ENCODE assay signal across 10 mouse cellular contexts in the genomic region with DNA sequence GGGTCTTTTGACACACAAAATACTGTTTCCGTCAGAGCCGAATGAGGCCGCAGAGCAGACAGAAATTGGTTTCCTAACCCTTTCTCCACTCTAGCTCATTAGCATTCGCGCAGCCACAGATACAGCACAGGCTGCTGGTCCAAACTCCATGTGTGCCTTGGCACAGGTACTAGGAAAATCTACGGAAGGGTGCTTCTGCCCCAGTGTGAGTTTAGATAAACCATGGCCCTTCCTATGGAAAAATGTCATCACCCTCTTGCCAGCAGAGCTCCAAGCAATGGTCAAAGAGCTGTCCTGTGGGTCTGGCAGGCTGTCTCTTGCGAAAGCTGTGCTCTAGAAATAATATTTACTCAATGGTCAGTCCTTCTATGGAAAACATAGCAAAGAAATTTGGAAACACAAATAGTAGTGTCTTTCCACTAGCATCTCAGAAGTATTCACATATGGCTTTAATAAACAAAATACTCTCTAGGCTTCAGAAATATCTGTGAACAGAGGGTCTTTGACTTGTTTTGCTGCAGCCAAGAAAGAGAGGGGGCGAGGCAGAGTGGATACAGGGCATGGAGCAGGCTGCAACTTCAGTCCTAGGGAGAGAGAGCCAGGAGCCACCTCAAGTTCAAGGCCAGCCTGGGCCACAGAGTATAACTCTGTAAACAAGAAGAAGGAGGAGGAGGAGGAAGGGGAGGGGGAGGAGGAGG. TPM values are rescaled to one million over a fixed set of nuclear protein-coding genes. Genes with fewer than 3 reads are reported as not detected.
DNase-seq lines count a peak whose midpoint lies in the region; ATAC-seq and TF ChIP-seq lines count a peak whose summit lies in the region.
"Had no signal": no experiment of that assay in that cellular context is flagged by ENCODE, and none has a peak within 500 bp of the region (broad histone marks: within the 10 kb centered on the region; RNA-seq: fewer than 3 reads in every experiment).

No protein-coding gene starts in this region.

- ATAC-seq in limb, embryonic 12.5 days (ENCODE audit: insufficient number of reproducible peaks, insufficient read depth, low FRiP score, low TSS enrichment, low read depth): no peak
- ATAC-seq in embryonic facial prominence, embryonic 14.5 days (ENCODE audit: low read depth): peak; percentile 45; the same call in 1 of the 2 replicates
- no peak for ATAC-seq in intestine, postnatal 0 days
- ATAC-seq in liver, postnatal 0 days: peak; percentile 73
- ATAC-seq in forebrain, embryonic 15.5 days (replicated peaks): no peak

- H3K9ac ChIP-seq in limb, embryonic 12.5 days (replicated peaks): no peak overlapping the region
- no peak overlapping the region for H3K9ac ChIP-seq in embryonic facial prominence, embryonic 14.5 days (ENCODE audit: low read depth, low read length)
- H3K9ac ChIP-seq in intestine, postnatal 0 days (ENCODE audit: low read depth, low read length): no peak overlapping the region
- no peak overlapping the region for H3K9ac ChIP-seq in liver, postnatal 0 days (replicated peaks)
- no peak overlapping the region for H3K9ac ChIP-seq in forebrain, embryonic 15.5 days (replicated peaks)

- no peak overlapping the region for H3K4me3 ChIP-seq in limb, embryonic 12.5 days (replicated peaks)
- H3K4me3 ChIP-seq in limb, embryonic 10.5 days: no peak overlapping the region
- no peak overlapping the region for H3K4me3 ChIP-seq in embryonic facial prominence, embryonic 14.5 days (ENCODE audit: low read depth, low read length)
- no peak overlapping the region for H3K4me3 ChIP-seq in intestine, postnatal 0 days (ENCODE audit: low read depth, low read length)
- no peak overlapping the region for H3K4me3 ChIP-seq in liver, postnatal 0 days (ENCODE audit: low read depth, low read length)
- no peak overlapping the region for H3K4me3 ChIP-seq in forebrain, embryonic 15.5 days

- peak; percentile 90 for TF ChIP-seq EP300 in liver, postnatal 0 days (IDR thresholded peaks at IDR 0.05; ENCODE audit: low read depth)

- DNase-seq in limb, embryonic 10.5 days (ENCODE audit: low spot score): no peak
- DNase-seq in embryonic facial prominence, embryonic 14.5 days (ENCODE audit: low spot score): peak; percentile 78
- peak; percentile 81 for DNase-seq in liver, postnatal 0 days
- no peak for DNase-seq in testis, postnatal 14 days (ENCODE audit: low spot score)
- no peak for DNase-seq in thymus, postnatal 10 days (ENCODE audit: low spot score in 2 of 2)
- DNase-seq: cerebellum, adult 11-12 months; spleen, adult 18-20 months had no signal

- H3K4me2 ChIP-seq in limb, embryonic 12.5 days: no peak overlapping the region
- H3K4me2 ChIP-seq in embryonic facial prominence, embryonic 14.5 days (ENCODE audit: low read depth, low read length): no peak overlapping the region
- H3K4me2 ChIP-seq in intestine, postnatal 0 days (replicated peaks; ENCODE audit: low read depth): no peak overlapping the region
- peak overlapping the region; percentile 63; the same call in 1 of the 2 replicates for H3K4me2 ChIP-seq in liver, postnatal 0 days (ENCODE audit: low read depth, low read length)
- no peak overlapping the region for H3K4me2 ChIP-seq in forebrain, embryonic 15.5 days (replicated peaks)

- H3K36me3 ChIP-seq in limb, embryonic 12.5 days: no peaks in the 10 kb centered on the region
- no peaks in the 10 kb centered on the region for H3K36me3 ChIP-seq in limb, embryonic 10.5 days
- H3K36me3 ChIP-seq in embryonic facial prominence, embryonic 14.5 days (ENCODE audit: control insufficient read depth, insufficient read depth, low read length): no peaks in the 10 kb centered on the region
- no peaks in the 10 kb centered on the region for H3K36me3 ChIP-seq in intestine, postnatal 0 days (ENCODE audit: control insufficient read depth, insufficient read depth)
- H3K36me3 ChIP-seq in liver, postnatal 0 days (replicated peaks; ENCODE audit: insufficient read depth, low read length): no peaks in the 10 kb centered on the region
- no peaks in the 10 kb centered on the region for H3K36me3 ChIP-seq in forebrain, embryonic 15.5 days

- WGBS in limb, embryonic 12.5 days: 80% methylated on average over 8 of the region's 8 CpGs
- 80% methylated on average over 8 of the region's 8 CpGs for WGBS in limb, embryonic 10.5 days
- 45% methylated on average over 8 of the region's 8 CpGs for WGBS in embryonic facial prominence, embryonic 14.5 days
- 57% methylated on average over 8 of the region's 8 CpGs for WGBS in intestine, postnatal 0 days
- 42% methylated on average over 8 of the region's 8 CpGs for WGBS in liver, postnatal 0 days (ENCODE audit: insufficient replicate concordance)
- 67% methylated on average over 8 of the region's 8 CpGs for WGBS in forebrain, embryonic 15.5 days

- TF ChIP-seq CTCF in intestine, postnatal 0 days (IDR thresholded peaks at IDR 0.05; ENCODE audit: low read depth): no peak
- TF ChIP-seq CTCF in liver, postnatal 0 days (IDR thresholded peaks at IDR 0.05; ENCODE audit: low read depth): no peak

- H3K27me3 ChIP-seq in limb, embryonic 12.5 days: no peaks in the 10 kb centered on the region
- H3K27me3 ChIP-seq in limb, embryonic 10.5 days (ENCODE audit: low read depth, poor library complexity, severe bottlenecking): no peaks in the 10 kb centered on the region
- H3K27me3 ChIP-seq in embryonic facial prominence, embryonic 14.5 days (replicated peaks; ENCODE audit: control insufficient read depth, insufficient read depth, low read length): no peaks in the 10 kb centered on the region
- no peaks in the 10 kb centered on the region for H3K27me3 ChIP-seq in intestine, postnatal 0 days (replicated peaks; ENCODE audit: control insufficient read depth, insufficient read depth, low read length)
- no peaks in the 10 kb centered on the region for H3K27me3 ChIP-seq in liver, postnatal 0 days (ENCODE audit: insufficient read depth, low read length)
- H3K27me3 ChIP-seq in forebrain, embryonic 15.5 days: no peaks in the 10 kb centered on the region

- H3K9me3 ChIP-seq in limb, embryonic 12.5 days: no peaks in the 10 kb centered on the region
- H3K9me3 ChIP-seq in limb, embryonic 10.5 days (replicated peaks): no peaks in the 10 kb centered on the region
- H3K9me3 ChIP-seq in embryonic facial prominence, embryonic 14.5 days (ENCODE audit: control insufficient read depth, low read length): no peaks in the 10 kb centered on the region
- no peaks in the 10 kb centered on the region for H3K9me3 ChIP-seq in intestine, postnatal 0 days (ENCODE audit: control insufficient read depth)
- no peaks in the 10 kb centered on the region for H3K9me3 ChIP-seq in liver, postnatal 0 days (ENCODE audit: low read length)
- no peaks in the 10 kb centered on the region for H3K9me3 ChIP-seq in forebrain, embryonic 15.5 days

- no peaks in the 10 kb centered on the region for H3K4me1 ChIP-seq in limb, embryonic 12.5 days (replicated peaks)
- peaks cover 20% of the 10 kb centered on the region for H3K4me1 ChIP-seq in limb, embryonic 10.5 days
- peaks cover 13% of the 10 kb centered on the region for H3K4me1 ChIP-seq in embryonic facial prominence, embryonic 14.5 days (ENCODE audit: control insufficient read depth, insufficient read depth, low read length)
- H3K4me1 ChIP-seq in intestine, postnatal 0 days (replicated peaks; ENCODE audit: control insufficient read depth, insufficient read depth, low read length): no peaks in the 10 kb centered on the region
- peaks cover 8% of the 10 kb centered on the region; the same call in 1 of the 2 replicates for H3K4me1 ChIP-seq in liver, postnatal 0 days (ENCODE audit: insufficient read depth)
- no peaks in the 10 kb centered on the region for H3K4me1 ChIP-seq in forebrain, embryonic 15.5 days

- H3K27ac ChIP-seq in limb, embryonic 12.5 days: 0 out of 2 replicates have a peak overlapping the region, but pooled peaks have one; percentile 23
- H3K27ac ChIP-seq in limb, embryonic 10.5 days: no peak overlapping the region
- peak overlapping the region; percentile 79 for H3K27ac ChIP-seq in embryonic facial prominence, embryonic 14.5 days (replicated peaks; ENCODE audit: low read depth, low read length)
- H3K27ac ChIP-seq in intestine, postnatal 0 days (ENCODE audit: low read depth, low read length): peak overlapping the region; percentile 22; the same call in 1 of the 2 replicates
- peak overlapping the region; percentile 89 for H3K27ac ChIP-seq in liver, postnatal 0 days (ENCODE audit: low read depth)
- H3K27ac ChIP-seq in forebrain, embryonic 15.5 days (replicated peaks): no peak overlapping the region

RNA-seq across cellular contexts. Expression of gene Agt, which starts 2.4 kb away (rescaled TPM):
- not detected in 2 replicates for polyA plus RNA-seq in limb, embryonic 12.5 days (2016; fragmentation: Nextera tagmentation; extraction: Ambion mirVana)
- not detected in 2 replicates for polyA plus RNA-seq in limb, embryonic 10.5 days (2016; fragmentation: Nextera tagmentation; extraction: Ambion mirVana)
- polyA plus RNA-seq in embryonic facial prominence, embryonic 14.5 days (2014; fragmentation: Nextera tagmentation; extraction: Ambion mirVana): 1.7 and 3.3 TPM in 2 replicates
- 11.3 and 11.8 TPM in 2 replicates for polyA plus RNA-seq in intestine, postnatal 0 days (2015; fragmentation: Nextera tagmentation; extraction: Ambion mirVana)
- polyA plus RNA-seq in liver, postnatal 0 days (2015; fragmentation: Nextera tagmentation; extraction: Ambion mirVana): 782 and 883 TPM in 2 replicates
- 0.19 and 0.23 TPM in 2 replicates for polyA plus RNA-seq in forebrain, embryonic 15.5 days (2015; fragmentation: Nextera tagmentation; extraction: Ambion mirVana)

RNA-seq across cellular contexts. Expression of gene Capn9, which starts 4.0 kb away (rescaled TPM):
- polyA plus RNA-seq in limb, embryonic 12.5 days (2016; fragmentation: Nextera tagmentation; extraction: Ambion mirVana): not detected in 2 replicates
- not detected in 2 replicates for polyA plus RNA-seq in limb, embryonic 10.5 days (2016; fragmentation: Nextera tagmentation; extraction: Ambion mirVana)
- 0.10 TPM in 1 of 2 replicates, not detected in the other for polyA plus RNA-seq in embryonic facial prominence, embryonic 14.5 days (2014; fragmentation: Nextera tagmentation; extraction: Ambion mirVana)
- 2.0 and 2.7 TPM in 2 replicates for polyA plus RNA-seq in intestine, postnatal 0 days (2015; fragmentation: Nextera tagmentation; extraction: Ambion mirVana)
- 0.26 TPM in 1 of 2 replicates, not detected in the other for polyA plus RNA-seq in liver, postnatal 0 days (2015; fragmentation: Nextera tagmentation; extraction: Ambion mirVana)
- 0.08 and 0.11 TPM in 2 replicates for polyA plus RNA-seq in forebrain, embryonic 15.5 days (2015; fragmentation: Nextera tagmentation; extraction: Ambion mirVana)

RNA-seq across cellular contexts. Expression of gene Cog2, which starts 51.3 kb away (rescaled TPM):
- 42.8 and 46.2 TPM in 2 replicates for polyA plus RNA-seq in limb, embryonic 12.5 days (2016; fragmentation: Nextera tagmentation; extraction: Ambion mirVana)
- 37.9 and 43.5 TPM in 2 replicates for polyA plus RNA-seq in limb, embryonic 10.5 days (2016; fragmentation: Nextera tagmentation; extraction: Ambion mirVana)
- polyA plus RNA-seq in embryonic facial prominence, embryonic 14.5 days (2014; fragmentation: Nextera tagmentation; extraction: Ambion mirVana): 36.6 and 39.0 TPM in 2 replicates
- polyA plus RNA-seq in intestine, postnatal 0 days (2015; fragmentation: Nextera tagmentation; extraction: Ambion mirVana): 19.5 and 20.6 TPM in 2 replicates
- polyA plus RNA-seq in liver, postnatal 0 days (2015; fragmentation: Nextera tagmentation; extraction: Ambion mirVana): 9.7 and 12.1 TPM in 2 replicates
- polyA plus RNA-seq in forebrain, embryonic 15.5 days (2015; fragmentation: Nextera tagmentation; extraction: Ambion mirVana): 38.1 and 40.0 TPM in 2 replicates

Comparison
In these comparisons a context has a peak if more than half of its experiments do, and no peak if none do; other contexts are left out.
1. H3K27ac ChIP-seq: peak in limb, embryonic 12.5 days (single experiment), embryonic facial prominence, embryonic 14.5 days (single experiment), intestine, postnatal 0 days (single experiment) and liver, postnatal 0 days (single experiment); none in limb, embryonic 10.5 days (single experiment) and forebrain, embryonic 15.5 days (single experiment).
2. ATAC-seq: peak in embryonic facial prominence, embryonic 14.5 days (single experiment) and liver, postnatal 0 days (single experiment); none in limb, embryonic 12.5 days (single experiment), intestine, postnatal 0 days (single experiment) and forebrain, embryonic 15.5 days (single experiment).
3. DNase-seq: peak in embryonic facial prominence, embryonic 14.5 days (single experiment) and liver, postnatal 0 days (single experiment); none in limb, embryonic 10.5 days (single experiment), testis, postnatal 14 days (single experiment) and thymus, postnatal 10 days (0 of 2).
4. RNA of gene Agt, which starts 2.4 kb away (polyA plus RNA-seq): 782 to 883 TPM in liver, postnatal 0 days; 11.3 to 11.8 TPM in intestine, postnatal 0 days, 1.7 to 3.3 TPM in embryonic facial prominence, embryonic 14.5 days, 0.19 to 0.23 TPM in forebrain, embryonic 15.5 days, not detected in limb, embryonic 12.5 days and not detected in limb, embryonic 10.5 days; every median in the first group is over 10 times any median in the second.